Mouse (Mus musculus) adrenal gland, postnatal 10 days (tissue): Measurements from ENCODE around the gene Eif2ak2. TPM values are rescaled to one million over a fixed set of nuclear protein-coding genes. Genes with fewer than 3 reads are reported as not detected.

Experiments used
- DNase-seq: peaks from one replicate; pipeline ENCODE4 v3.0.0; 2021; ENCODE audit warnings: mixed read lengths
- total RNA-seq, 2 experiments: library from RNA; stranded (reverse); gene quantifications; 2 replicates each; pipeline ENCODE4 v1.2.3; 2021

Gene Eif2ak2
- total RNA-seq, 2 experiments from 2014 or later = 16.5 to 27.6 TPM

DNA sequence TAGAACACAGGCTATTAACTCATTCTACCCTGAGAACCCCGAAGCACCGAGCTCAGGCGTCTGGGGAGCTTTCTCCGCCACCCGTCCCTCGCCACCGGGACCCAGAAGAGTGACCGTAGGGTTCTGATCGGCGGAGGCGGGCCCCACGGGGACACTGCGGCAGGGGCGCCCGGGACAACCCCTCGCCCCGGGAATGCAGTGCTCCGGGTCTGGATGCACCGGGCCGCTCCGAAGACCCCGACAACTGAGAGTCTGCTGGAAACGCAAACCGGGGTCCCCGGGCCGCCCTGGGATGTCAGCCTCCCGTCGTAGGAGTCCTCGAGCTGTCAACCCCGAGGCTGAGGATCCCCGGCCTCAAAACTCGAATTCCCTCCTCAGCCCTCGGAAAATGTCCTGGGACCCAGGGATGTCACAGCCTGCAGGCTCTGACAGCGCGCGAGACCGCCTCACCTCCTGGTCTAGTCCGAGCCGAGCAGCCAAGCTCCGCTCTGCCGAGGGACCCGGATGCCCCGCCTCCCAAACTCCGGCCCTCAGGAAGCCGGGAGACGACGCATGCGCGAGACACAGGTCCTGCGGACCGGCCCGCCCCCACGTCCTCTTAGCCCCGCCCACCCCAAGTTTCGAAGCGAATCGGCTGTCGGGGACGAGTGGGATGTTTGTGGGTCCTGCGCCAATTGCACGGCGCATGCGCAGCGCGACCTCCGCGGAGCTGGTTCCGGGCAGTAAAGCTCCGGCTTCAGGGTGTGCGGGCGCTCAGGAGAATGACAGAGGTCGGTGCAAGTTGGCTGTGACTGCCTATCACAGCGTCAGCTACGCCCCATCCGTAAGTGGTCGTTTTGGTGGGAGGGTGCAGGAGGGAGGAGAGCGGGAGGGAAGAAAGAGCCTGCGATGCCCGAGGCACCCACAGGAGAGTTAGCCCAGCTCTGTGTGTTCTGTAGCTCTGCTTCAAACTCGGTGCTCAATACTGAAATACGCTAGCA, 47.2 kb downstream of the Eif2ak2 start, which contains the start of the genes Heatr5b and Gpatch11:
Heatr5b (minus strand) TSS at position 509 of the 980 bp plus-strand sequence.
Gpatch11 (plus strand) TSS at position 712 of the 980 bp plus-strand sequence.
- DNase-seq = peak; percentile 99

DNA sequence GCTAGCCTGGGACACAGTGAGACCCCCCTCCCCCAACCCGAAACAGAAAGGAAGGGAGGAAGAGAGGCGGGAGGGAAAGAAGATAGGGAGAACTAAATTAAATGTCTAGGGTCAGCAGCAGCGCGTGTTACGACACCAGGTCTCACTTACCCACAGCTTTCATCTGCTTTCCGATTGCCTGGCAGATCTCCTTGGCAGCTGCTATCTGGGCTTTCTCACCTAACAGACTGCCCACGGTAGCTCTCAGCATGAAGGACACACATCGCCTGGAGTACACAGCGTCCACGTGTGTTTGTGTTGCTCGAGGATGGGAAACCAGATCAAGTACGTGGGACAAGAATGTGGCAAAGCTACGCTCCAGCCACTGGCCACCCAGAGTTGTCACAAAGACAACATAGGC, 58.0 kb downstream of the Eif2ak2 start:
- no peak for DNase-seq

DNA sequence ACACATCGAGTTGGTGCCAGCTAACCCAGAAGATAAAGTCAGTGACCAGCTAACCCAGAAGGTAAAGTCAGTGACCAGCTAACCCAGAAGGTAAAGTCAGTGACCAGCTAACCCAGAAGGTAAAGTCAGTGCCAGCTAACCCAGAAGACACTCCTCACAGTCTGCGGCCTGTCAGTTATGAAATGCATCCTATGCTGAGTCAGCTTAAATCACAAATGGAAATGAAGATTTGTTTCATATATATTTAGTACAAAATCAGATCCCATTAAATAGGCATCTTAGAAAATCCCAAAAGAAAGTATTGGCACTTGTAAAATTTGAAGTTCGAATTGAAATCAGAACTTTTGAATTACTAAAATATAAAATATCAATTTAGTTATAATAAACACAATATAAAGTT, 72.8 kb downstream of the Eif2ak2 start:
- no peak for DNase-seq

DNA sequence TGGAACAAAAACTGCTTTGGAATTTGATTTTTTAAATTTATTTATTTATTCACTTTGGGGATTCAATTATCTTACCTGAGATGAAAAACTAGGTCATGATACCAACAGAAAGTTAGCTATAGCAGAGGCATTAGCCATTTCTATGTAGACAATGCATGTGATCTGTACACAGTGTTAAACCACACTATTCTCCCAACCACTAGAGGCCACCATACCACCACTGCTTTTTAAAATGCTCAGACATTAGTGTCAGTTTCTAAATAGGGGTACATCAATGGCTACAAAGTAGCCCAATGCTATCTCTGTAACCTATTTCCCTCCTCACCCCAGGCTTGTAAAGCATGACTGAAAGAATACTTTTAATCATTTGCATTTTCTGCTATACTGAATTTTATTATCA, 73.4 kb downstream of the Eif2ak2 start:
- DNase-seq = no peak

Other genes starting within 250 kb of the Eif2ak2 start
- 10 to 100 TPM; 20.5 to 25.2 TPM for gene Strn, start 145.4 kb downstream of the Eif2ak2 start, total RNA-seq
- gene Heatr5b, start 47.2 kb downstream of the Eif2ak2 start, total RNA-seq = 10 to 100 TPM; 24.0 to 29.2 TPM
- 10 to 100 TPM; 21.6 to 24.9 TPM for gene Gpatch11, start 47.0 kb downstream of the Eif2ak2 start, total RNA-seq
- gene Sult6b1, start 24.4 kb upstream of the Eif2ak2 start, total RNA-seq = under 1 TPM in 1 of 2 experiments, not detected in 1; 0.27 TPM
- gene Cebpzos, start 33.9 kb upstream of the Eif2ak2 start, total RNA-seq = 10 to 100 TPM; 47.3 to 51.3 TPM
- 10 to 100 TPM; 33.2 to 37.9 TPM for gene Cebpz, start 54.5 kb upstream of the Eif2ak2 start, total RNA-seq
- 10 to 100 TPM; 48.7 to 51.6 TPM for gene Ndufaf7, start 54.6 kb upstream of the Eif2ak2 start, total RNA-seq
- gene Prkd3, start 138.2 kb upstream of the Eif2ak2 start, total RNA-seq = 10 to 100 TPM; 39.3 to 43.6 TPM
- gene Qpct, start 169.3 kb upstream of the Eif2ak2 start, total RNA-seq = 10 to 100 TPM; 17.7 to 24.7 TPM